Mouse (Mus musculus) ovary, postnatal 14 days (tissue): Measurements from ENCODE around the gene Ttc23l.
"Not testable (repeated sequence)": the region's sequence is repeated elsewhere in the genome, so short reads cannot be mapped to it uniquely, and the experiment has no call there.

Source experiments
- DNase-seq: peaks from one replicate; pipeline ENCODE4 v3.0.0; 2022; ENCODE audit warnings: low spot score

The Ttc23l gene

GRCm38 (mm10) chr15:10558465-10558864 is at the start of gene Ttc23l:
Ttc23l (minus strand) TSS chr15:10558668.
- DNase-seq = no peak

GRCm38 (mm10) chr15:10599413-10599812 is 40.9 kb upstream of the Ttc23l start:
- no peak for DNase-seq

- DNase-seq = no peak
These were observed 40.1 kb upstream of the Ttc23l start for GRCm38 (mm10) chr15:10598259-10599225.

- DNase-seq = no peak
These were observed 38.4 kb upstream of the Ttc23l start for GRCm38 (mm10) chr15:10596871-10597270.

GRCm38 (mm10) chr15:10595408-10595807 is 36.9 kb upstream of the Ttc23l start:
- no peak for DNase-seq

- DNase-seq = no peak
These were observed 36.4 kb upstream of the Ttc23l start for GRCm38 (mm10) chr15:10594910-10595309.

- DNase-seq = no peak
These were observed 34.6 kb upstream of the Ttc23l start for GRCm38 (mm10) chr15:10593094-10593493.

GRCm38 (mm10) chr15:10586565-10586964 is 28.1 kb upstream of the Ttc23l start:
- no peak for DNase-seq

GRCm38 (mm10) chr15:10584359-10585187 is 26.1 kb upstream of the Ttc23l start:
- DNase-seq = no peak

GRCm38 (mm10) chr15:10583408-10583807 is 24.9 kb upstream of the Ttc23l start:
- peak; percentile 36 for DNase-seq

GRCm38 (mm10) chr15:10579159-10579558 is 20.7 kb upstream of the Ttc23l start:
- DNase-seq = no peak

- DNase-seq = no peak
These were observed 8.0 kb upstream of the Ttc23l start for GRCm38 (mm10) chr15:10566486-10566885.

- no peak for DNase-seq
These were observed 5.7 kb upstream of the Ttc23l start for GRCm38 (mm10) chr15:10564201-10564600.

- no peak for DNase-seq
These were observed 3.8 kb upstream of the Ttc23l start for GRCm38 (mm10) chr15:10562281-10562680.

GRCm38 (mm10) chr15:10560005-10560404 is 1.5 kb upstream of the Ttc23l start:
- DNase-seq = no peak

- DNase-seq = no peak
These were observed 4.1 kb downstream of the Ttc23l start for GRCm38 (mm10) chr15:10554336-10554735.

- DNase-seq = no peak
These were observed 18.0 kb downstream of the Ttc23l start for GRCm38 (mm10) chr15:10540271-10541088.

- no peak for DNase-seq
These were observed 22.5 kb downstream of the Ttc23l start for GRCm38 (mm10) chr15:10535969-10536368.

GRCm38 (mm10) chr15:10534591-10534990 is 23.9 kb downstream of the Ttc23l start:
- no peak for DNase-seq

- DNase-seq = not testable (repeated sequence)
These were observed 25.1 kb downstream of the Ttc23l start for GRCm38 (mm10) chr15:10533361-10533760.

- no peak for DNase-seq
These were observed 27.1 kb downstream of the Ttc23l start for GRCm38 (mm10) chr15:10531352-10531751.

GRCm38 (mm10) chr15:10525896-10526295 is 32.6 kb downstream of the Ttc23l start:
- DNase-seq = no peak
